Mouse (Mus musculus) thymus, postnatal 4 days (tissue): ENCODE results near the gene Mettl9.
"Not testable (repeated sequence)": the region's sequence is repeated elsewhere in the genome, so short reads cannot be mapped to it uniquely, and the experiment has no call there.

ENCODE experiments used
- DNase-seq: peaks from one replicate; pipeline ENCODE4 v3.0.0; 2021

The Mettl9 gene

GRCm38 (mm10) chr7:121033856-121034652 lies at the start of gene Mettl9:
Gene Mettl9, plus strand, starts transcription at chr7:121034445.
- DNase-seq, result peak; percentile 95

GRCm38 (mm10) chr7:120991191-120991590 lies 43.1 kb upstream of the Mettl9 start:
- DNase-seq, result no peak

GRCm38 (mm10) chr7:120999021-120999530 lies 35.2 kb upstream of the Mettl9 start:
- no peak for DNase-seq

GRCm38 (mm10) chr7:121000065-121000822 lies 34.0 kb upstream of the Mettl9 start:
- no peak for DNase-seq

- no peak for DNase-seq
Measured at GRCm38 (mm10) chr7:121001879-121002278, 32.4 kb upstream of the Mettl9 start.

GRCm38 (mm10) chr7:121002407-121002928 lies 31.8 kb upstream of the Mettl9 start:
- no peak for DNase-seq

GRCm38 (mm10) chr7:121003793-121004418 lies 30.3 kb upstream of the Mettl9 start:
- no peak for DNase-seq

GRCm38 (mm10) chr7:121011794-121012689 lies 22.2 kb upstream of the Mettl9 start:
- DNase-seq, result no peak

GRCm38 (mm10) chr7:121014486-121014885 lies 19.8 kb upstream of the Mettl9 start:
- DNase-seq, result no peak

- no peak for DNase-seq
Measured at GRCm38 (mm10) chr7:121018778-121019177, 15.5 kb upstream of the Mettl9 start.

GRCm38 (mm10) chr7:121020277-121020676 lies 14.0 kb upstream of the Mettl9 start:
- peak; percentile 55 for DNase-seq

- no peak for DNase-seq
Measured at GRCm38 (mm10) chr7:121025221-121026008, 8.8 kb upstream of the Mettl9 start.

GRCm38 (mm10) chr7:121026300-121026699 lies 7.9 kb upstream of the Mettl9 start:
- DNase-seq, result no peak

- not testable (repeated sequence) for DNase-seq
Measured at GRCm38 (mm10) chr7:121029947-121030346, 4.3 kb upstream of the Mettl9 start.

GRCm38 (mm10) chr7:121034701-121035141 lies 476 bp downstream of the Mettl9 start:
- DNase-seq, result peak; percentile 64

- no peak for DNase-seq
Measured at GRCm38 (mm10) chr7:121035161-121035721, 996 bp downstream of the Mettl9 start.

GRCm38 (mm10) chr7:121040595-121040994 lies 6.3 kb downstream of the Mettl9 start:
- no peak for DNase-seq

- no peak for DNase-seq
Measured at GRCm38 (mm10) chr7:121041989-121042388, 7.7 kb downstream of the Mettl9 start.

GRCm38 (mm10) chr7:121043004-121043403 lies 8.8 kb downstream of the Mettl9 start:
- no peak for DNase-seq

- DNase-seq, result no peak
Measured at GRCm38 (mm10) chr7:121043510-121043909, 9.3 kb downstream of the Mettl9 start.

GRCm38 (mm10) chr7:121044251-121044650 lies 10.0 kb downstream of the Mettl9 start:
- no peak for DNase-seq
